ENCODE assay signal across 10 mouse cellular contexts in the genomic region with DNA sequence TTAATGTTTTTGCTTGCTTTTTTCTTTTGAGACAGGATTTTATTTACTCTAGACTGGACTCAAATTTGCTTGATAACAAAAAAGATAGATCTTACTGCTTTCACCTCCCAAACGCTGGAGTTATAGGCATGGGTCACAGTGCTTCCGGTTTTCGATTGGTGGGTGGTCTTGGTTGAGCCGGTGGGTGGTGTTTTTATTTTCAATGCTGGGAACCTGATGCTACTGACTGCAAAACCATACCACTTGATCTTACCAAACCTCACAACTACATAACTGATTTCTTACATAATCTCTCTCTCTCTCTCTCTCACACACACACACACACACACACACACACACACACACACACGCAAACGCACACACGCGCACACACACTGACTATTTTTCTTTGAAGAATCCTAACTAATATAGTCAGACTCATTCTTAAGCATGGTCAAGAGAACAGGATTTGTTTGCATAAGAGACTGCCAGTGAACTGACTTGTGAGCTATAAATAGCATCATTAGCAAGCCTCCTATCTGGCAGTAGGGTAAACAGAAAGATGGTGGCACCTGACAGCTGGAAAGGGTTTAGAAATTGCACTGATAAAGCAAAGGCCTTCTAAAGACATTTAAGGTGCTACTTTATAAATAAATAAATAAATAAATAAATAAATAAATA. TPM values are rescaled to one million over a fixed set of nuclear protein-coding genes. Genes with fewer than 3 reads are reported as not detected.
A peak's percentile ranks its signal among the peaks of the same experiment; 100 is the strongest.
DNase-seq lines count a peak whose midpoint lies in the region; ATAC-seq and TF ChIP-seq lines count a peak whose summit lies in the region.
"Had no signal": no experiment of that assay in that cellular context is flagged by ENCODE, and none has a peak within 500 bp of the region (broad histone marks: within the 10 kb centered on the region; RNA-seq: fewer than 3 reads in every experiment).

No protein-coding gene starts in this region.

- 19% methylated on average over 8 of the region's 8 CpGs for WGBS in lung, embryonic 15.5 days
- 20% methylated on average over 8 of the region's 8 CpGs for WGBS in lung, adult 2 months
- 42% methylated on average over 8 of the region's 8 CpGs for WGBS in heart, embryonic 15.5 days
- 25% methylated on average over 8 of the region's 8 CpGs for WGBS in stomach, embryonic 14.5 days
- 81% methylated on average over 8 of the region's 8 CpGs for WGBS in cerebellum, adult 2 months

- H3K9me3 ChIP-seq in lung, embryonic 15.5 days: no peaks in the 10 kb centered on the region
- H3K9me3 ChIP-seq in heart, embryonic 15.5 days (replicated peaks): no peaks in the 10 kb centered on the region
- no peaks in the 10 kb centered on the region for H3K9me3 ChIP-seq in stomach, embryonic 14.5 days (ENCODE audit: control insufficient read depth, low read depth, low read length)

- TF ChIP-seq POLR2A in lung, adult 2 months (IDR thresholded peaks at IDR 0.05; ENCODE audit: borderline replicate concordance, extremely low read depth, low read depth, low read length): no peak
- no peak for TF ChIP-seq POLR2A in cerebellum, adult 2 months (IDR thresholded peaks at IDR 0.05; ENCODE audit: borderline replicate concordance, insufficient read depth, low read length)

- no peaks in the 10 kb centered on the region for H3K36me3 ChIP-seq in lung, embryonic 15.5 days
- no peaks in the 10 kb centered on the region for H3K36me3 ChIP-seq in heart, embryonic 15.5 days
- H3K36me3 ChIP-seq in stomach, embryonic 14.5 days (ENCODE audit: control insufficient read depth, insufficient read depth, low read length): no peaks in the 10 kb centered on the region

- H3K4me2 ChIP-seq in lung, embryonic 15.5 days: no peak overlapping the region
- no peak overlapping the region for H3K4me2 ChIP-seq in heart, embryonic 15.5 days
- no peak overlapping the region for H3K4me2 ChIP-seq in stomach, embryonic 14.5 days (replicated peaks; ENCODE audit: low read depth, low read length)
- H3K4me2 ChIP-seq: hindbrain, embryonic 14.5 days had no signal

- TF ChIP-seq CTCF in lung, adult 2 months (IDR thresholded peaks at IDR 0.05; ENCODE audit: insufficient read depth, low read length): no peak
- TF ChIP-seq CTCF in cerebellum, adult 2 months (IDR thresholded peaks at IDR 0.05; ENCODE audit: borderline replicate concordance, insufficient read depth, low read depth, low read length): no peak

- H3K9ac ChIP-seq in lung, embryonic 15.5 days: no peak overlapping the region
- H3K9ac ChIP-seq in heart, embryonic 15.5 days: no peak overlapping the region
- H3K9ac ChIP-seq in stomach, embryonic 14.5 days (replicated peaks; ENCODE audit: low read depth, low read length): no peak overlapping the region
- H3K9ac ChIP-seq: hindbrain, embryonic 14.5 days had no signal

- peak; percentile 41 for DNase-seq in gastrocnemius, adult 18-20 months (ENCODE audit: low spot score)
- no peak for DNase-seq in gastrocnemius, postnatal 25 days
- DNase-seq in lung, adult 2 months: no peak
- no peak for DNase-seq in T-cell, adult 2 months (ENCODE audit: low spot score)
- no peak for DNase-seq in cerebellum, adult 2 months
- DNase-seq: cerebellum, postnatal 14 days had no signal

- no peak overlapping the region for H3K4me3 ChIP-seq in lung, embryonic 15.5 days
- H3K4me3 ChIP-seq in lung, adult 2 months (replicated peaks; ENCODE audit: extremely low read depth, low read depth, low read length): no peak overlapping the region
- H3K4me3 ChIP-seq in heart, embryonic 15.5 days: no peak overlapping the region
- H3K4me3 ChIP-seq in stomach, embryonic 14.5 days (ENCODE audit: low read depth, low read length): no peak overlapping the region
- no peak overlapping the region for H3K4me3 ChIP-seq in cerebellum, adult 2 months (replicated peaks; ENCODE audit: insufficient read depth, low read depth, low read length)

- H3K27ac ChIP-seq in lung, embryonic 15.5 days: peak overlapping the region; percentile 63
- H3K27ac ChIP-seq in heart, embryonic 15.5 days: peak overlapping the region; percentile 79
- H3K27ac ChIP-seq in stomach, embryonic 14.5 days (ENCODE audit: low read length): peak overlapping the region; percentile 48; the same call in 1 of the 2 replicates
- H3K27ac ChIP-seq in cerebellum, adult 2 months (ENCODE audit: insufficient read depth, low read length): no peak overlapping the region
- H3K27ac ChIP-seq: hindbrain, embryonic 14.5 days had no signal

- H3K27me3 ChIP-seq in lung, embryonic 15.5 days: no peaks in the 10 kb centered on the region
- H3K27me3 ChIP-seq in heart, embryonic 15.5 days: no peaks in the 10 kb centered on the region
- H3K27me3 ChIP-seq in stomach, embryonic 14.5 days (ENCODE audit: control insufficient read depth, insufficient read depth, low read length): no peaks in the 10 kb centered on the region
- no peaks in the 10 kb centered on the region for H3K27me3 ChIP-seq in cerebellum, adult 2 months (ENCODE audit: control insufficient read depth, insufficient read depth, low read length)

- ATAC-seq in lung, embryonic 15.5 days (ENCODE audit: borderline replicate concordance, extremely low read depth, low FRiP score, low TSS enrichment): peak; percentile 57; the same call in 1 of the 2 replicates
- ATAC-seq in heart, embryonic 15.5 days (replicated peaks; ENCODE audit: insufficient number of reproducible peaks, insufficient read depth, low FRiP score, low read depth): 0 out of 2 replicates have a peak, but pooled peaks have one; percentile 45
- peak; percentile 69 for ATAC-seq in stomach, embryonic 14.5 days (ENCODE audit: insufficient number of reproducible peaks, insufficient read depth, low FRiP score, low read depth)

- peaks cover 23% of the 10 kb centered on the region for H3K4me1 ChIP-seq in lung, embryonic 15.5 days
- peaks cover 17% of the 10 kb centered on the region for H3K4me1 ChIP-seq in lung, adult 2 months (ENCODE audit: control insufficient read depth, insufficient read depth, low read length)
- peaks cover 31% of the 10 kb centered on the region for H3K4me1 ChIP-seq in heart, embryonic 15.5 days (replicated peaks)
- H3K4me1 ChIP-seq in stomach, embryonic 14.5 days (ENCODE audit: control insufficient read depth, insufficient read depth, low read length): peaks cover 24% of the 10 kb centered on the region
- peaks cover 6% of the 10 kb centered on the region for H3K4me1 ChIP-seq in cerebellum, adult 2 months (ENCODE audit: control insufficient read depth, insufficient read depth, low read length)

RNA-seq across cellular contexts. Expression of a gene that starts 37.6 kb away (rescaled TPM):
- 10 to 100 TPM; 29.8 to 39.6 TPM for total RNA-seq in gastrocnemius, adult 18-20 months (2021)
- 10 to 100 TPM; 30.2 to 38.4 TPM for total RNA-seq in gastrocnemius, postnatal 25 days (2021)
- polyA plus RNA-seq in lung, embryonic 15.5 days (2015; fragmentation: Nextera tagmentation; extraction: Ambion mirVana): 48.8 and 59.0 TPM in 2 replicates
- 41.0 and 48.5 TPM in 2 replicates for polyA plus RNA-seq in lung, adult 2 months (2012; rRNA removed)
- polyA plus RNA-seq in heart, embryonic 15.5 days (2015; fragmentation: Nextera tagmentation; extraction: Ambion mirVana): 41.2 and 42.9 TPM in 2 replicates
- polyA plus RNA-seq in stomach, embryonic 14.5 days (2014; fragmentation: Nextera tagmentation; extraction: Ambion mirVana): 71.0 and 77.2 TPM in 2 replicates
- 49.2 and 50.5 TPM in 2 replicates for polyA plus RNA-seq in cerebellum, adult 2 months (2012; rRNA removed)
